Mouse (Mus musculus): Measurements from ENCODE around the gene Atp5j. TPM values are rescaled to one million over a fixed set of nuclear protein-coding genes. Genes with fewer than 3 reads are reported as not detected.

Atp5j gene
- total RNA-seq, 2 experiments from 2014 or later = 351 to 367 TPM

- DNase-seq (ENCODE audit: low spot score in 2 of 2) = peak; percentile 42 to 62
- intact Hi-C loops (cut with DNase I) = loop anchor here (1.0 to 5.0 kb wide), 2 partner anchors 45 to 82 kb away; partner anchors contain the start of genes Jam2 and Mrpl39
These were observed 18.0 kb downstream of the Atp5j start for GRCm38 (mm10) chr16:84817423-84817822.

- DNase-seq (ENCODE audit: low spot score in 2 of 2) = no peak
- intact Hi-C loops (cut with DNase I) = no loop called here
These were observed 20.9 kb downstream of the Atp5j start for GRCm38 (mm10) chr16:84814511-84814910.

GRCm38 (mm10) chr16:84813852-84814251, 21.6 kb downstream of the Atp5j start:
- intact Hi-C loops (cut with DNase I) = no loop called here
- DNase-seq (ENCODE audit: low spot score in 2 of 2) = no peak

- intact Hi-C loops (cut with DNase I) = no loop called here
These were observed 25.2 kb downstream of the Atp5j start for GRCm38 (mm10) chr16:84810254-84810653.

GRCm38 (mm10) chr16:84807874-84808273, 27.6 kb downstream of the Atp5j start:
- DNase-seq (ENCODE audit: low spot score in 2 of 2) = no peak
- intact Hi-C loops (cut with DNase I) = no loop called here

More at GRCm38 (mm10) chr16:84810254-84810653, 25.2 kb downstream of the Atp5j start:
- DNase-seq (ENCODE audit: low spot score in 2 of 2) = no peak

- intact Hi-C loops (cut with DNase I) = no loop called here
- DNase-seq (ENCODE audit: low spot score in 2 of 2) = no peak
These were observed 29.2 kb downstream of the Atp5j start for GRCm38 (mm10) chr16:84806175-84806574.

GRCm38 (mm10) chr16:84804866-84805265, 30.6 kb downstream of the Atp5j start:
- no peak for DNase-seq (ENCODE audit: low spot score in 2 of 2)
- intact Hi-C loops (cut with DNase I) = no loop called here

GRCm38 (mm10) chr16:84802217-84802616, 33.2 kb downstream of the Atp5j start:
- intact Hi-C loops (cut with DNase I) = no loop called here
- DNase-seq (ENCODE audit: low spot score in 2 of 2) = peak in 1 of 2 experiments; percentile 20

GRCm38 (mm10) chr16:84800038-84800437, 35.4 kb downstream of the Atp5j start:
- intact Hi-C loops (cut with DNase I) = no loop called here
- DNase-seq (ENCODE audit: low spot score in 2 of 2) = no peak

- intact Hi-C loops (cut with DNase I) = no loop called here
- DNase-seq (ENCODE audit: low spot score in 2 of 2) = no peak
These were observed 38.7 kb downstream of the Atp5j start for GRCm38 (mm10) chr16:84796678-84797077.

- intact Hi-C loops (cut with DNase I) = no loop called here
- no peak for DNase-seq (ENCODE audit: low spot score in 2 of 2)
These were observed 40.1 kb downstream of the Atp5j start for GRCm38 (mm10) chr16:84795337-84795736.

GRCm38 (mm10) chr16:84793401-84793800, 42.0 kb downstream of the Atp5j start:
- DNase-seq (ENCODE audit: low spot score in 2 of 2) = no peak
- intact Hi-C loops (cut with DNase I) = no loop called here

GRCm38 (mm10) chr16:84790595-84791165, 44.7 kb downstream of the Atp5j start:
- intact Hi-C loops (cut with DNase I) = no loop called here
- DNase-seq (ENCODE audit: low spot score in 2 of 2) = no peak

GRCm38 (mm10) chr16:84784966-84785365, 50.5 kb downstream of the Atp5j start:
- intact Hi-C loops (cut with DNase I) = no loop called here
- DNase-seq (ENCODE audit: low spot score in 2 of 2) = no peak

- intact Hi-C loops (cut with DNase I) = no loop called here
- peak in 1 of 2 experiments; percentile 18 for DNase-seq (ENCODE audit: low spot score in 2 of 2)
These were observed 52.1 kb downstream of the Atp5j start for GRCm38 (mm10) chr16:84783279-84783678.

GRCm38 (mm10) chr16:84779718-84780117, 55.7 kb downstream of the Atp5j start:
- no peak for DNase-seq (ENCODE audit: low spot score in 2 of 2)
- intact Hi-C loops (cut with DNase I) = no loop called here

- intact Hi-C loops (cut with DNase I) = no loop called here
- no peak for DNase-seq (ENCODE audit: low spot score in 2 of 2)
These were observed 56.4 kb downstream of the Atp5j start for GRCm38 (mm10) chr16:84778861-84779630.

- DNase-seq (ENCODE audit: low spot score in 2 of 2) = no peak
- intact Hi-C loops (cut with DNase I) = no loop called here
These were observed 57.0 kb downstream of the Atp5j start for GRCm38 (mm10) chr16:84778431-84778830.

Data from left cerebral cortex, postnatal 14 days (tissue).